Mouse (Mus musculus): ENCODE results near the gene Mfsd11. TPM values are rescaled to one million over a fixed set of nuclear protein-coding genes. Genes with fewer than 3 reads are reported as not detected.

Mfsd11 gene
- polyA plus RNA-seq, 1 experiment from 2014 or later = 46.3 TPM

GRCm38 (mm10) chr11:116852891-116853511 is 761 bp downstream of the Mfsd11 start, which contains the start of gene Srsf2:
Srsf2 (minus strand) TSS chr11:116853094.
- peak; percentile 86 for ATAC-seq (ENCODE audit: low FRiP score, low read depth)
- no peaks in the 10 kb centered on the region for H3K27me3 ChIP-seq
- peak within 1 kb of the TSS; percentile 84 for H3K4me2 ChIP-seq (replicated peaks)
- no peaks in the 10 kb centered on the region for H3K9me3 ChIP-seq
- peaks cover 22% of the 10 kb centered on the region for H3K4me1 ChIP-seq
- WGBS = under 1% methylated on average over 62 of the region's 74 CpGs
- peak within 1 kb of the TSS; percentile 92 for H3K4me3 ChIP-seq
- peak within 1 kb of the TSS; percentile 96 for H3K27ac ChIP-seq (replicated peaks)
- peak within 1 kb of the TSS; percentile 99 for H3K9ac ChIP-seq (replicated peaks)
- H3K36me3 ChIP-seq = peaks cover 30% of the 10 kb centered on the region

- no peaks in the 10 kb centered on the region for H3K27me3 ChIP-seq
- peak overlapping the region; percentile 96 for H3K27ac ChIP-seq (replicated peaks)
- 0% methylated on average over 36 of the region's 36 CpGs for WGBS
- H3K36me3 ChIP-seq = peaks cover 25% of the 10 kb centered on the region
- no peaks in the 10 kb centered on the region for H3K9me3 ChIP-seq
- peak overlapping the region; percentile 84 for H3K4me2 ChIP-seq (replicated peaks)
- H3K4me3 ChIP-seq = peak overlapping the region; percentile 92
- H3K4me1 ChIP-seq = peaks cover 22% of the 10 kb centered on the region
- peak overlapping the region; percentile 82 for H3K9ac ChIP-seq (replicated peaks)
- ATAC-seq (ENCODE audit: low FRiP score, low read depth) = peak; percentile 91
These were observed 1.3 kb downstream of the Mfsd11 start for GRCm38 (mm10) chr11:116853512-116853928.

- Histone ChIP-seq H3K4me3 (peak overlapping the region; percentile 92), H3K36me3 (peaks cover 19% of the 10 kb centered on the region), H3K9ac (replicated peaks) (peak overlapping the region; percentile 75), H3K4me2 (replicated peaks) (peak overlapping the region; percentile 84), H3K27me3 (no peaks in the 10 kb centered on the region), H3K27ac (replicated peaks) (no peak overlapping the region), H3K4me1 (peaks cover 22% of the 10 kb centered on the region), H3K9me3 (no peaks in the 10 kb centered on the region)
- WGBS = 51% methylated on average over 10 of the region's 10 CpGs
- no peak for ATAC-seq (ENCODE audit: low FRiP score, low read depth)
These were observed 2.0 kb downstream of the Mfsd11 start for GRCm38 (mm10) chr11:116854279-116854678.

GRCm38 (mm10) chr11:116857183-116857850 is 5.1 kb downstream of the Mfsd11 start:
- Histone ChIP-seq H3K36me3 (peaks cover 28% of the 10 kb centered on the region), H3K4me2 (replicated peaks) (no peak overlapping the region), H3K9ac (replicated peaks) (no peak overlapping the region), H3K27me3 (no peaks in the 10 kb centered on the region), H3K9me3 (no peaks in the 10 kb centered on the region), H3K27ac (replicated peaks) (no peak overlapping the region), H3K4me1 (peaks cover 12% of the 10 kb centered on the region), H3K4me3 (no peak overlapping the region)
- ATAC-seq (ENCODE audit: low FRiP score, low read depth) = no peak
- 84% methylated on average over 12 of the region's 12 CpGs for WGBS

- 87% methylated on average over 10 of the region's 10 CpGs for WGBS
These were observed 12.2 kb downstream of the Mfsd11 start for GRCm38 (mm10) chr11:116864444-116864843.

GRCm38 (mm10) chr11:116865945-116866585 is 13.8 kb downstream of the Mfsd11 start:
- no peaks in the 10 kb centered on the region for H3K27me3 ChIP-seq
- no peak overlapping the region for H3K27ac ChIP-seq (replicated peaks)
- no peak overlapping the region for H3K9ac ChIP-seq (replicated peaks)
- no peaks in the 10 kb centered on the region for H3K4me1 ChIP-seq
- H3K36me3 ChIP-seq = peaks cover 70% of the 10 kb centered on the region
- ATAC-seq (ENCODE audit: low FRiP score, low read depth) = no peak
- no peak overlapping the region for H3K4me3 ChIP-seq
- H3K9me3 ChIP-seq = no peaks in the 10 kb centered on the region
- H3K4me2 ChIP-seq (replicated peaks) = no peak overlapping the region
- 83% methylated on average over 12 of the region's 12 CpGs for WGBS

More at GRCm38 (mm10) chr11:116864444-116864843, 12.2 kb downstream of the Mfsd11 start:
- Histone ChIP-seq H3K4me3 (no peak overlapping the region), H3K27me3 (no peaks in the 10 kb centered on the region), H3K27ac (replicated peaks) (no peak overlapping the region), H3K4me2 (replicated peaks) (no peak overlapping the region), H3K36me3 (peaks cover 73% of the 10 kb centered on the region), H3K9me3 (no peaks in the 10 kb centered on the region), H3K4me1 (no peaks in the 10 kb centered on the region), H3K9ac (replicated peaks) (no peak overlapping the region)
- ATAC-seq (ENCODE audit: low FRiP score, low read depth) = no peak

GRCm38 (mm10) chr11:116868129-116868528 is 15.9 kb downstream of the Mfsd11 start:
- Histone ChIP-seq H3K9ac (replicated peaks) (no peak overlapping the region), H3K36me3 (peaks cover 69% of the 10 kb centered on the region), H3K27ac (replicated peaks) (no peak overlapping the region), H3K4me3 (no peak overlapping the region), H3K4me1 (no peaks in the 10 kb centered on the region), H3K4me2 (replicated peaks) (no peak overlapping the region), H3K9me3 (no peaks in the 10 kb centered on the region), H3K27me3 (no peaks in the 10 kb centered on the region)
- no peak for ATAC-seq (ENCODE audit: low FRiP score, low read depth)
- 76% methylated on average over 3 of the region's 3 CpGs for WGBS

GRCm38 (mm10) chr11:116869223-116869622 is 17.0 kb downstream of the Mfsd11 start:
- no peak overlapping the region for H3K4me2 ChIP-seq (replicated peaks)
- no peak for ATAC-seq (ENCODE audit: low FRiP score, low read depth)
- no peak overlapping the region for H3K4me3 ChIP-seq
- H3K4me1 ChIP-seq = no peaks in the 10 kb centered on the region
- H3K27me3 ChIP-seq = no peaks in the 10 kb centered on the region
- H3K36me3 ChIP-seq = peaks cover 70% of the 10 kb centered on the region
- H3K27ac ChIP-seq (replicated peaks) = no peak overlapping the region
- 91% methylated on average over 8 of the region's 8 CpGs for WGBS
- no peaks in the 10 kb centered on the region for H3K9me3 ChIP-seq
- no peak overlapping the region for H3K9ac ChIP-seq (replicated peaks)

- no peaks in the 10 kb centered on the region for H3K9me3 ChIP-seq
- no peak overlapping the region for H3K4me2 ChIP-seq (replicated peaks)
- no peak overlapping the region for H3K27ac ChIP-seq (replicated peaks)
- H3K36me3 ChIP-seq = peaks cover 70% of the 10 kb centered on the region
- H3K4me3 ChIP-seq = no peak overlapping the region
- ATAC-seq (ENCODE audit: low FRiP score, low read depth) = no peak
- no peaks in the 10 kb centered on the region for H3K4me1 ChIP-seq
- no peaks in the 10 kb centered on the region for H3K27me3 ChIP-seq
- WGBS = 86% methylated on average over 4 of the region's 4 CpGs
- H3K9ac ChIP-seq (replicated peaks) = no peak overlapping the region
These were observed 17.4 kb downstream of the Mfsd11 start for GRCm38 (mm10) chr11:116869641-116870040.

- Histone ChIP-seq H3K36me3 (peaks cover 61% of the 10 kb centered on the region), H3K27ac (replicated peaks) (no peak overlapping the region), H3K9me3 (no peaks in the 10 kb centered on the region), H3K27me3 (no peaks in the 10 kb centered on the region), H3K9ac (replicated peaks) (no peak overlapping the region), H3K4me1 (no peaks in the 10 kb centered on the region), H3K4me2 (replicated peaks) (no peak overlapping the region), H3K4me3 (no peak overlapping the region)
- ATAC-seq (ENCODE audit: low FRiP score, low read depth) = no peak
- 92% methylated on average over 9 of the region's 9 CpGs for WGBS
These were observed 19.3 kb downstream of the Mfsd11 start for GRCm38 (mm10) chr11:116871538-116871937.

- Histone ChIP-seq H3K27ac (replicated peaks) (no peak overlapping the region), H3K9me3 (no peaks in the 10 kb centered on the region), H3K36me3 (peaks cover 49% of the 10 kb centered on the region), H3K27me3 (no peaks in the 10 kb centered on the region), H3K9ac (replicated peaks) (no peak overlapping the region), H3K4me2 (replicated peaks) (no peak overlapping the region), H3K4me1 (no peaks in the 10 kb centered on the region), H3K4me3 (no peak overlapping the region)
- ATAC-seq (ENCODE audit: low FRiP score, low read depth) = no peak
- 94% methylated on average over 20 of the region's 20 CpGs for WGBS
These were observed 21.7 kb downstream of the Mfsd11 start for GRCm38 (mm10) chr11:116873987-116874386.

GRCm38 (mm10) chr11:116878454-116878853 is 26.2 kb downstream of the Mfsd11 start:
- WGBS = 96% methylated on average over 8 of the region's 8 CpGs
- no peak for ATAC-seq (ENCODE audit: low FRiP score, low read depth)
- Histone ChIP-seq H3K27me3 (no peaks in the 10 kb centered on the region), H3K4me2 (replicated peaks) (no peak overlapping the region), H3K4me3 (no peak overlapping the region), H3K9ac (replicated peaks) (no peak overlapping the region), H3K9me3 (no peaks in the 10 kb centered on the region), H3K36me3 (peaks cover 17% of the 10 kb centered on the region), H3K27ac (replicated peaks) (no peak overlapping the region), H3K4me1 (no peaks in the 10 kb centered on the region)

Data from midbrain, embryonic 12.5 days (tissue).